8 mouse cellular contexts compared by ENCODE assay signal in genomic region chr5:25006848-25007247, GRCm38 (mm10).
A peak's percentile ranks its signal among the peaks of the same experiment; 100 is the strongest.
DNase-seq lines count a peak whose midpoint lies in the region; ATAC-seq and TF ChIP-seq lines count a peak whose summit lies in the region.

No protein-coding gene starts in this region.

- WGBS in embryonic facial prominence, embryonic 15.5 days: 31% methylated on average over 8 of the region's 8 CpGs
- 29% methylated on average over 8 of the region's 8 CpGs for WGBS in limb, embryonic 14.5 days

- H3K36me3 ChIP-seq in embryonic facial prominence, embryonic 15.5 days: no peaks in the 10 kb centered on the region
- no peaks in the 10 kb centered on the region for H3K36me3 ChIP-seq in limb, embryonic 14.5 days (ENCODE audit: control insufficient read depth, insufficient read depth, low read length)
- no peaks in the 10 kb centered on the region for H3K36me3 ChIP-seq in splenic B cell, adult 2 months (ENCODE audit: control insufficient read depth, insufficient read depth, low read length, poor library complexity, severe bottlenecking)

- no peaks in the 10 kb centered on the region for H3K27me3 ChIP-seq in embryonic facial prominence, embryonic 15.5 days
- no peaks in the 10 kb centered on the region for H3K27me3 ChIP-seq in limb, embryonic 14.5 days (ENCODE audit: control insufficient read depth, insufficient read depth, low read length)
- H3K27me3 ChIP-seq in splenic B cell, adult 2 months (ENCODE audit: control insufficient read depth, insufficient read depth, low read length, poor library complexity, severe bottlenecking): no peaks in the 10 kb centered on the region

- H3K27ac ChIP-seq in embryonic facial prominence, embryonic 15.5 days (replicated peaks): no peak overlapping the region
- no peak overlapping the region for H3K27ac ChIP-seq in limb, embryonic 14.5 days (replicated peaks; ENCODE audit: low read depth, low read length)

- H3K4me2 ChIP-seq in embryonic facial prominence, embryonic 15.5 days (replicated peaks): no peak overlapping the region
- H3K4me2 ChIP-seq in limb, embryonic 14.5 days (replicated peaks; ENCODE audit: low read depth, low read length, severe bottlenecking): no peak overlapping the region

- H3K9ac ChIP-seq in embryonic facial prominence, embryonic 15.5 days: no peak overlapping the region
- H3K9ac ChIP-seq in limb, embryonic 14.5 days (ENCODE audit: low read depth, low read length, severe bottlenecking): no peak overlapping the region

- ATAC-seq in embryonic facial prominence, embryonic 15.5 days (ENCODE audit: insufficient number of reproducible peaks, low FRiP score, low TSS enrichment, low read depth): peak; percentile 51
- peak; percentile 54; the same call in 1 of the 2 replicates for ATAC-seq in limb, embryonic 14.5 days (ENCODE audit: low FRiP score, low read depth)

- H3K9me3 ChIP-seq in embryonic facial prominence, embryonic 15.5 days (replicated peaks): no peaks in the 10 kb centered on the region
- H3K9me3 ChIP-seq in limb, embryonic 14.5 days (ENCODE audit: control insufficient read depth, low read length): no peaks in the 10 kb centered on the region

- no peak overlapping the region for H3K4me3 ChIP-seq in embryonic facial prominence, embryonic 15.5 days (replicated peaks)
- no peak overlapping the region for H3K4me3 ChIP-seq in limb, embryonic 14.5 days (replicated peaks; ENCODE audit: low read length)

- DNase-seq in 416B (ENCODE audit: low read depth): peak; percentile 93
- DNase-seq in adrenal gland, postnatal 36 days: peak; percentile 94 to 95
- DNase-seq in heart, adult 9 months (ENCODE audit: low spot score in 2 of 2): peak; percentile 60 to 74
- peak; percentile 82 to 84 for DNase-seq in kidney, adult 8-10 months
- DNase-seq in limb, embryonic 14.5 days (ENCODE audit: low spot score): peak; percentile 76
- DNase-seq in naive thymus-derived CD4-positive, alpha-beta T cell, adult 2 months (ENCODE audit: low read depth): peak; percentile 80
- peak; percentile 81 for DNase-seq in splenic B cell, adult 2 months (ENCODE audit: low read depth, low spot score)

- TF ChIP-seq POLR2A in limb, embryonic 14.5 days (IDR thresholded peaks at IDR 0.05; ENCODE audit: borderline replicate concordance, extremely low read depth, insufficient read depth, insufficient read length): no peak

- H3K4me1 ChIP-seq in embryonic facial prominence, embryonic 15.5 days: peaks cover 26% of the 10 kb centered on the region
- peaks cover 28% of the 10 kb centered on the region for H3K4me1 ChIP-seq in limb, embryonic 14.5 days (ENCODE audit: control insufficient read depth, insufficient read depth, low read length)
